Mouse (Mus musculus) induced T-regulatory cell, adult 2 months (primary cell): ENCODE data around the gene Cntn2.
"Not testable (repeated sequence)": the region's sequence is repeated elsewhere in the genome, so short reads cannot be mapped to it uniquely, and the experiment has no call there.

Experiments
- DNase-seq: peaks from one replicate; pipeline ENCODE4 v3.0.0-alpha.2; 2012; ENCODE audit warnings: low read depth

The Cntn2 gene

DNA sequence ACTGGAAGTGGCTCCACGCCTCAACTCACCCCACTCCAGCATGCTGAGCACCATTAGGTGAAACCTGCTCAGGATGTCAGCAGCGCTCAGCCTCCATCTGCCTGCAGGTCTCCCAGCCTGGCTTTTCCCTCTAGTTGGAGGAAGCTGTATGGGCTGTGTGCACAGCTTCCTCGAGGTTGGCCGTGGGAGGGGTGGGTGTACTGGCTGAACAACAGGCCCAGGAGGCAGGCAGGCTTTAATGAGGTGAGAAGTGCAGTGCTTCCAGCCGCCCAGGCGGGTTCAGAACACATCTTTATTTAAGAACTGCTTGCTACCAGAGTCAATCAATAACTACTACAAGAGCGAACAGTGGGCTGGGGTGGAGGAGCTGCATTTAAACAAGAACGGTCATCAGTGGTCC is 31.5 kb downstream of the Cntn2 start:
- no peak for DNase-seq

DNA sequence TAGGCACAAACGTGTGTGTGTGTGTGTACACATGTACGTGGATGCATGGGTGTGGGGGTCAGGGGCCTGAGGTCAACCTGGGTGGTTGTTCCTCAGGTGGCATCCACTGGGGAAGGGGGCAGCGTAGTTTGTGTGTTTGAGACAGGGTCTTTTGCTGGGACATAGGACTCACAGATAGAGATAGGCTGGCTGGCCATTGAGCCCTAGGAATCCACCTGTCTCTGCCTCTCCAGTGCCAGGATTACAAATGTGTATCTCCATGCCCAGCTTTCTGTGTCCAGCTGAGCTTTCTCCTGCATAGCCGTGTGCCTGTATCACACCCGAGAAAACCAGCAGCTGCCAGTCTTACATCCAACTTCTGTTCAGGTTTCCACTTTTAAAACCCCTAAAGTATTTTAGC is 33.3 kb downstream of the Cntn2 start:
- no peak for DNase-seq

DNA sequence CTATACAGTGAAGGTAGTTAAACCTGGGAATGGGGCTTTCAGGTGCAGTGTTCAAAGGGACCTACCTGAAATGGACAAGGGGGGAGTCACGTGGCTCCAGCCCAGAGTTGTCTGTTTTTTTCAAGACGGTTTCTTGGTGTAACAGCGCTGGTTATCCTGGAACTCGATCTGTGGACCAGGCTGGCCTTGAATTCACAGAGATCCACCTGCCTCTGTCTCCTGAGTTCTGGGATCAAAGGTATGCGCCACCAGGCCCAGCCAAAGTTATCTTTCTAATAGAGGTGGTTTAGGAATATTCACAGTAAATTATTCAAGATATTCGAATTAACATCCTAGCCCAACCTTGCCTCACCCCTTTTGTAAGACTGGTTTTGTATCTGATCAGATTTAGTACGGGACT is 36.4 kb downstream of the Cntn2 start:
- no peak for DNase-seq

DNA sequence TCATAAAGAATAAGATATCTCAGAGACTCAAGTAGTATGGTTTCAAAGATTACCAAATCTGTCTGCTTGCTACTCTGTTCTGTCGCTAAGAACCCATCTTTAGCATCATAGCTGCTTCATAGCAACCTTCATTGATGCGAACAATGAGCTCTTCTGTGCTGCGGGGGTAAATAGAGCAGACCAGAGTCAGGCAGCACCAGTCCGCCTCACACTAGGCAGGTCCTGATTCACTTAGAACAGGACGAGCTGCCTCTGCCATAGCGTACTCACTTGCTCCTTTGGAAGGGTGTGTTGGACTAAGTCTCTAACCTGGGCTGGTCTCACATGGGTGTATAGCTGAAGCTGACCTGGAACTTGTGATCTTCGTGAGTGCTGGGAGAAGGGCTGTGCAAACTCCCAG is 37.0 kb downstream of the Cntn2 start, which contains the start of gene Tmem81:
Tmem81 (plus strand) TSS at position 173 of the 400 bp plus-strand sequence.
- no peak for DNase-seq

DNA sequence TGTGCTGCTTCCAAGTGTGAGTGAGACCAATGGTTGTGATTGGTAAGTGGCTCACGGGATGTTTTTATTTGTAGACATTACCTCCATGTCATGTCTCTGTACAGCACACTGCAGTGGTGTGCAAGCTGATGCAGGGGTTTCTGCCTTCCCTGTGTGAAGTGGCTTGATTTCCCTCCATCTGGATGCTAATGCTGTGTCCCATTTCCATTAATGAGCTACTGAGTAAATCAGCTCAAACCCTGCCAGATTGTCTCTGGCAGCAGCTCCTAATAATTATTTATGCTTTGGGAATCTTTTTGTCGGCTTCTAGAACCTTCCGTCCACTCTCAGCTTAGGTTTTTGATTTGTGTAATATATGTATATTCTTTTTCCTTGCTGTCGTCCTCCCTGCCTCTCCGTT is 37.9 kb downstream of the Cntn2 start:
- no peak for DNase-seq

DNA sequence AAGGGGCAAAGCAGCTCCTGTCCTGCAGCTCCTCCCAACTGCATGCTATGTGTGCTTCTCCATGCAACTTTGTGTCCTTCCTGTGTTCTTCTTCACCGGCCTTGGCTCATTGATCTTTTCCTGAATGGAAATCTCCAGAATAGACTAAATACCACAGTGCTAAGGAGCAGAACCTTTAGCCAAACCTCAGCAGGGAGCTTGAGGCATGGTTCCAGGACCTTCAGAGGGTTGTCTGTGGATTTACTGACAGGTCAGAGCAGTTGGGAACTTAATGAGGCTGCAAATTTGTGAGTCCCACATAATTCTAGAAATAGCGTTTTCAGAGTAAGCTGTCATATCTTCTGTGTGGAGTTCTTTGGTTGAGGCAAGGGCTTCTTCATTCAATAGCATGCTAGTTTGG is 42.5 kb downstream of the Cntn2 start:
- DNase-seq: no peak

DNA sequence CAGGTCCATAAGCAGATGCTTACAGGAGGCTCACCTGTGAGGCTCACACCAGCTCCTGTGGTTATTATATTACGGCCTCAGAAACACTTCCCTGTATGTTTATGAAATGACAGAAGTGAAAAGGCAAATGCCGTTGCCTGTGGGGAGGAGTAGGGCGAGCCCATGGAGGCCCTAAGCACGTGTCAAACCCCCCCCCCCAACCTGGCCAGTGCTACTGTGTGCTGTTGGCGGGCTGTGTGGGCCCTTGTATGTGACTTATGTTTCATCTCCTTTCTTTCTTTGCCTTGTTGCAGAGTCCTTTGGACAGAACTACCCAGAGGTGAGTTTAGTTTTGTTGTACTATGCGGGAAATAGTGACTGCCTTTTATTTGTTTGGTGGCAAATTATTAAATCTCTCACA is 59.3 kb downstream of the Cntn2 start:
- DNase-seq: no peak

DNA sequence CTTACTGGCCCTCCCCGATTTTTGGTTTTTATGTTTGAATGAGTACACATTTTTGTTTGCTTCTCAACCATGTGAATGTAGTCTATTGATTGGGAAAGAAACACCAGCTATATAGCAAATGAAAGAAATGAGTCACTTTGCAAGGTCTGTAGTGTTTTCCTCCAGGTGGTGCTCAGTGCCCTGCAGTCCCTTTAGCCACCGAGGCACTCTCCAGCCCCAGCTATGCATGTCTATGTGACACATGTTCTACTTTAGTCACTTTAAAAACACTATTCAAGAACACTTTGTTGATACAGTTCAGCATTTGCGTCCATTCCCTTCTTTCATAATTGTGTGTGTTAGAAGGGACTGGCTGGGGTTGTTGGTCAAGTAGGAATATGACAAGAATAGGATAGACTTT is 59.8 kb downstream of the Cntn2 start:
- no peak for DNase-seq

DNA sequence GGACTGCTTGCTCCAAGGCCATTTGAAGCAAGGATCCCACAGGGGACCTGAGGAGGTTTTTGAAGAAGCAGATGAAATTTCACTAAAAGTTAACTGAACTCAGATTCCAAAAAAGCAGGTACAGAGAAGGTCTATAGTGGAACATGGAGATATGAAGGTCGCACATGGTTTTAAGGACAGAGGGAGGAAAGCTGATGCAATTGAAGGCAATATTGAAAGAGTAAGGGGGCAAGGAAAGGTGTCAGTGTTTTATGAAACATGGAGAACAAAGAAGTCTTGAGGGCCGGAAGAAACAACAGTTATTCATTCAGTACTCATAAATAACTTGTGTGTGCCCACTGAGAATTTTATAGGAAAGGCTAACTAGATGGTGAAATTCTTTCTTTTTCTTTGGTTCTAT is 61.4 kb downstream of the Cntn2 start:
- DNase-seq: no peak

DNA sequence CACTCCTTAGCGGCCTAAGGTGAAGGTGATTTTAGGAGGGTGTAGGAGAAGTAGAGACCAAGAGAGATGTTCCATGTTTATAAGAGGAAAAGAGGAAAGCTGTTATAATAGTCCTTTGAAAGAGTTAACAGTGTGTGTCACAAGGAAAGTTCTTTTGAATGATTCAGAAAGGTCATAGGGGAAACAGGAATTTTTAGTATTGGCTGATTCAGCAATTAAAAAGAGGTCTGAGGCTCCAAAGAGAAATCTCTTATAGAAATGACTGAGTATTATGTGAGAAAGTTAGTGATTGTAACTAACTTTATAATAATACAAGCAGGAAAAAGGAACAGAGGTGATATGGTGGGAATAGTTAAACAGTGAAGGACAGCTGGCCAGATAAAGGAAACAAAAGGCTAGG is 63.6 kb downstream of the Cntn2 start:
- DNase-seq: no peak

DNA sequence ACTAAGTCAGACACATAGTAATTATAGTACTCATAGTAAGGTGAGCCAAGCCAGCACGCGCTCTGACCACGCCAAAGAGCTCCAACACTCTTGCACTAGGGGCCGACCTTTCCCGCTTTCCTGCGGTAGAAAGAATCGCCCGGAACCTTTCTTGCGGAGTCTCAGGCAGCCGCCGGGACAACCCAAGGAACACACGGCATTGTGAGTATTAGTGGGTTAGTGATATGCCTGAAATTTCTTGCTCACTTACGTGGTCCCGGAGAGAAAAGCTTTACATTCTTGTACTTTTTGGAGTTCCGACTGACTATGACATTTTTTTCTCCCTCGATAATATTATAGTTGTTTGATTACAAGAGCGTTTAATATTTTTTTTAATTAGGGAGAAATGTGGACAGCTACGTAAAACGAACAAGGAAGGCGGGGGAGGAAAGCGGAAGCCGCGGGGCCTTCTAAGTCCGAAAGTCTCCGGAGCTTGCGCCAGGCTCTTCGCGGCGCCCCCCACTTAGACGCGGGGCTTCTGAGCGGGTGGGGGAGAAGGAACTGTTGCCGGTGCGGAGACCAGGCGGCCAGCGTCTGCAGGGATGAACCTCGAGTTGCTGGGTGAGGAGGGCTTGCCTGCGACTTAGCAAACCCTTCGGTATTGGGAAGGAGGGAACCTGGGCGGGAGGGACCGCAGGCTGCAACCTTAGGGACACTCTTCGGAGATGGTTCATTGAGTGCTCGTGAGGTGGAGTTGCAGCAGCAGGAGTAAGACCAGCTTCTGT is 65.9 kb downstream of the Cntn2 start, which contains the start of gene Rbbp5:
Rbbp5 (plus strand) TSS at position 438 of the 764 bp plus-strand sequence.
- peak; percentile 96 for DNase-seq

DNA sequence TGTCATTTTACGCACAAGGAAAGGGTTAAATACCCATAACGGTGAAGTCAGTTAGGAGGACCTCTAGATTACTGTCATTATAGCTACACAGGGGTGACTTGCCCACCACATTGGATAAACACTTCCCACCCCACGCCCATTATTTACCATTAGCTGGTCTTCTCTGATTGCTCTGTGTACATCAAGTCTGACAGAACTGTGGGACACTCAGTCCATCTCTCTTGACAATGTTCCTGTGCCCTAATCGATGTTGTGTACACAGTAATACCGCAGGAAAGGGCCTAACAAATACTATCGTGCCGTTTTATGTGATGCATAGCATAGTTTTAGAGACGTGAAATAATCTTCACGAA is 66.5 kb downstream of the Cntn2 start:
- no peak for DNase-seq

DNA sequence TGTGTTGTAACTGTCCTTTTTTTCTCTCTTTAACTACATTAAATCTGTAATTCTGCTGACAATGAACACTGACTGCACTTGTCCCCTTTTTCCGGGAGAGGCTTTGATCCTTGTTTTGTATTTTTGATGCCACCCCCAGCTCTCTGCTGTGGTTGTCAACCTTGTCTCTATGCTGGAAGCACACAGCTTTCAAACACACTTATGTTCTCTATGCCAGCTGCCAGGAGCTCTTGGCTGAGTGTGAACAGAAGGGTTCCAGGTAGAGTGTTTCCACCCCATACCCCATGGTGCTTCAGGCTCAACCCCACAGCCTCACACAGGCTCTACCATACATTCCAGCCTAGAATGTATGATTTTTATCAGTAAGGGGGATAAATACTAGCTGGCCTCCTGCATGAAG is 68.6 kb downstream of the Cntn2 start:
- no peak for DNase-seq

DNA sequence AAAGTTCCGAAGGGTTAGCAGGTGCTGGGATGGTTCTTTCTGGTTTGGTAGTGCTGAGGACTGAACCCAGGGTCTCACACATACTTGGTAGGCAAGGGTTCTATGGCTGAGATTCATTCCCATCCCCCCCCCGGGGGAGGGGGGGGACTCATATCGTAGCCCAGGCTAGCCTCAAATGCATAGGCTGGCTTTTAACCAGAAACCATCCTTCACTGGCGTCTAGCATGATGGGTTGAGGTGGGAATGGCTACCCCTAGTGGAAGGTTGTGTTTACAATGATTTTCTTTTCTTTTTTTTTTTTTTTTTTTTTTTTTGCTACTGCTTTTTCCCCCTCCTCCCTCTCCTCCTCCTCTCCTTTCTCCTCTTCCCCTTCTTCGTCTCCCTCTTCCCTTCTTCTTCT is 70.5 kb downstream of the Cntn2 start:
- peak; percentile 17 for DNase-seq

DNA sequence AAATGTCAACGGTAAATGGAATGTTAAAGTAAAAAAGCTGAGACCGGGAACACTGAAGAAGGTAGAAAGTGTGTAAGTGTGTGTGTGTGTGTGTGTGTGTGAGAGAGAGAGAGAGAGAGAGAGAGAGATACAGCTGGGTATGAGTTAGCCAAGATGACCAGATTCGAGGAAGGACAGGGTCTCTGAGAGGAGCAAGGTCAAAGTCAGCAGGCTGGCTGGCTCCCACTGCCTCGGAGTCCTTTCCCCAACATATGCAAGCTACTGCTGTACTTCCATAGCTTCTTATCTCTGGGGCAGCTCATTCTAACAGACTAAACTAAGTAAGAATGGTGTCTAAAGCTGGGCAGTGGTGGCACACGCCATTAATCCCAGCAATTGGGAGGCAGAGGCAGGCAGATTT is 71.6 kb downstream of the Cntn2 start:
- DNase-seq: no peak

DNA sequence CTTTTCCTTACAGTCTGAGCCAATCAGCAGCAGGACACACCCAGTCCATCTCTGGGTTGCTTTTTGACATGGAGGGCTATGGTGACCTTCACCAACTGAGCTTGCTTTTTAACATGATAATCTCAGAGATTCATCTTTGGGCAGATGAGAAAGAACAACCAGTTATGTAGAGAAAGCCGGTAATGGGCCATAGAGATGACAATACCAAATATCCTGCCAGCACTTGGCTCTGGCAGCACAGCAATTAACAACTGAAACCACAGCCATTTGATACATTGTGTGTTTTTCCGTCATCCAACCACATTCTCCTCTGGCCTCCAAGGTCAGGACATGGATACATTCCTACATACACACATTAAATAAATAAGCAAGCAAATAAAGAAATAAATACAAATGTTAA is 72.0 kb downstream of the Cntn2 start:
- no peak for DNase-seq

DNA sequence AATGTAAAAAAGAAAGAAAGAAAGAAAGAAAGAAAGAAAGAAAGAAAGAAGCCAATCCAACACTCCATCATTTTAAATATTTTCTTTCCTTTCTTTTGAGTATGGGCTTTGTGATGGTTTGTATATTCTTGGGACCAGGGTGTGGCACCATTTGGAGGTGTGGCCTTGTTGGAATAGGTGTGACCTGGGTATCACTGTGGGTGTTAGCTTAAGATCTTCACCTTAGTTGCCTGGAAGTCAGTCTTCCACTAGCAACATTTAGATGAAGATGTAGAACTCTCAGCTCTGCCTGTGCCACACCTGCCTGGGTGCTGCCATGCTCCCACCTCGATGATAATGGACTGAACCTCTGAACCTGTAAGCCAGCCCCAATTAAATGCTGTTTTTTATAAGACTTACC is 73.0 kb downstream of the Cntn2 start:
- DNase-seq: not testable (repeated sequence)

DNA sequence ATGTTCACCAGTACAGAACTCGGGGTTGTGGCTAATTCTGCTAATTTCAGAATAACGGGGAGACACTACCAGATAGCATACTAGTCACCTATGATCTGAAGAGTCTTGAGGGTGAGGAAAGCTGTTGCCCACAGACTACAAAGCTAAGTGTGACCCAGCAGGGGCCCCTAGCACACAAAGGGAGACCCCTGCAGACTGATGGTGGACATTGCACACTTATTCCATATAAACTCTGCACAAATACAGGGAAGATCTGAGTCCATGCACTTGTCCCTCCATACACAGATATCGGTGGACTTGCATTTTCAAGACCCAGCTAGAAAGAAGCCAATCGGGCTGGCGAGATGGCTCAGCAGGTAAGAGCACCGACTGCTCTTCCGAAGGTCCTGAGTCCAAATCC is 73.5 kb downstream of the Cntn2 start:
- DNase-seq: no peak

DNA sequence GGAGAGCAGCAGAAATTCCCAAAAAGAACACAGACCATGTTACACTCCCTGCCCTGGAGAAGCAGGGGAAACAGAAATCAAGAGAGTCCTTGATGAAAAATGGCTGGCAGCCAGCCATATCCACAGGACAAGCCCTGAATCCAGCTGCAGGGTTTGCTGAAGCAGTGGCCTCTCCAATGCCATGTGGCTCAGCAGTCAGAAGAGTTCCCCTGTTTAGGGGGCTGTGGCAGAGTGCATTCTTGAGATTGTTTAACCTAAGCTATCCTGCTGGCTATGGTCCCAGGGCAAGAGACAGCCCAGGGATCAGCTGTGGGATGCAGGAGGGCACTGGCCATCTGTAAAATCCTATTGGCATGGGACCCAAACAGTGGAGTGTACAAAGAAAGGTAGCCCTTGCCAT is 74.1 kb downstream of the Cntn2 start:
- no peak for DNase-seq

DNA sequence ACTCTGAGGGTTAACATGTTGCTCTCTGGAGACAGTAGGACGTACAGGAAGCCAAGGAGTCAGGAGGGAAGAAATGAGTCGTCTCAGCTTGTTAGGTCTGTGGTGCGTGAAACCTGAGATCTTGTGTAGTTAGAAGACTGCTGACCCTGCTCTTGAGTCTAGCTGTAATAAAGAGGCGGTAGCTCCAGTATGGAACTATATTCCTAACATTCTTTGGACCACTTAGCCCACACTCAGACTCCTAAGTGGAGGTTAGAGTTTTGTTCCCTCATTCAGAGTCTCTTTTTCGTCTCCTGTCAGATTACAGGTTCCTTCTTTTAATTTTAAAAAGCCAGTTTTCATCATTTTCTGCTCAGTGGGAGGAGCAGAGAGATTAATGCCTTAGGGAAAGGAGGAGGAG is 78.4 kb downstream of the Cntn2 start:
- DNase-seq: no peak
